Mouse (Mus musculus) bone marrow macrophage, adult 2 months (primary cell): ENCODE measurements around the gene Xpnpep2.

ENCODE experiments used
- CTCF ChIP-seq: IDR thresholded peaks from 2 replicates; pipeline ENCODE4 v1.5.1; 2012; ENCODE audit warnings: low read depth, mild to moderate bottlenecking, low read length, moderate library complexity
- POLR2A ChIP-seq: IDR thresholded peaks from 2 replicates; pipeline ENCODE4 v1.6.1; 2012; ENCODE audit warnings: mild to moderate bottlenecking, low read depth, low read length, borderline replicate concordance

DNA sequence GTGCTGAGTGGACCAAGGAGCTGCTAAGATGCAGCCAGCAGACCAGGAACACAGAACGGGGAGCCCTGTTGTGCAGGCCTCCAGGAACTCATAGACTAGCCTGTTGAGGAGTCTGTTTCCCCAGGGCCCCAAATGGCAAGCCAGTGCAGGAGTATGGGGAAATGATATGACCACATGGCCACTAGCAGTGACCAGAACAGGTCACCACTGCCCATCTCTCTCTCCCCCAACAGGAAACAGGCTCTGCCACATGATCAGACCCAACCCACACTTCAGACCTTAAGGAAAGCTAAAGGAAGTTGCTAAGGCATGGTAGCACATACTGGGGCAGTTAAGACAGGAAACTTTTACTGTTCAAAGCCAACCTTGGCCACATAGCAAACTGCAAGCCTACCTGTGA is 20.6 kb downstream of the Xpnpep2 start:
- TF ChIP-seq CTCF (no peak), POLR2A (no peak)
